Mouse (Mus musculus): ENCODE results near the gene Ubr3. TPM values are rescaled to one million over a fixed set of nuclear protein-coding genes. Genes with fewer than 3 reads are reported as not detected.

Gene Ubr3
- polyA plus RNA-seq, 1 experiment from 2014 or later, result 8.3 TPM

GRCm38 (mm10) chr2:70037221-70037620, 140.2 kb downstream of the Ubr3 start:
- WGBS, result 73% methylated on average over 8 of the region's 8 CpGs
- Histone ChIP-seq H3K4me3 (ENCODE audit: low read length) (no peak overlapping the region), H3K36me3 (ENCODE audit: control insufficient read depth, insufficient read depth, low read length) (no peaks in the 10 kb centered on the region), H3K4me2 (ENCODE audit: low read depth, low read length) (no peak overlapping the region), H3K4me1 (ENCODE audit: control insufficient read depth, insufficient read depth, low read length) (peaks cover 4% of the 10 kb centered on the region; the same call in 1 of the 2 replicates), H3K9me3 (ENCODE audit: control insufficient read depth, low read length) (no peaks in the 10 kb centered on the region), H3K9ac (ENCODE audit: low read depth, low read length) (no peak overlapping the region), H3K27ac (ENCODE audit: low read length) (0 out of 2 replicates have a peak overlapping the region, but pooled peaks have one; percentile 65), H3K27me3 (replicated peaks; ENCODE audit: control insufficient read depth, insufficient read depth, low read length) (no peaks in the 10 kb centered on the region)
- ATAC-seq, result no peak

- Histone ChIP-seq H3K4me3 (ENCODE audit: low read length) (no peak within 1 kb of the TSS), H3K4me2 (ENCODE audit: low read depth, low read length) (no peak within 1 kb of the TSS), H3K4me1 (ENCODE audit: control insufficient read depth, insufficient read depth, low read length) (peaks cover 4% of the 10 kb centered on the region; the same call in 1 of the 2 replicates), H3K36me3 (ENCODE audit: control insufficient read depth, insufficient read depth, low read length) (no peaks in the 10 kb centered on the region), H3K27me3 (replicated peaks; ENCODE audit: control insufficient read depth, insufficient read depth, low read length) (no peaks in the 10 kb centered on the region), H3K9me3 (ENCODE audit: control insufficient read depth, low read length) (no peaks in the 10 kb centered on the region), H3K9ac (ENCODE audit: low read depth, low read length) (no peak within 1 kb of the TSS), H3K27ac (ENCODE audit: low read length) (no peak within 1 kb of the TSS)
- no peak for ATAC-seq
- WGBS, result 35% methylated on average over 7 of the region's 7 CpGs
These were observed 141.7 kb downstream of the Ubr3 start, which contains the start of gene Myo3b for GRCm38 (mm10) chr2:70038752-70039151. Gene Myo3b, plus strand, starts transcription at chr2:70039126.

GRCm38 (mm10) chr2:70044466-70044865, 147.4 kb downstream of the Ubr3 start:
- no peaks in the 10 kb centered on the region for H3K27me3 ChIP-seq (replicated peaks; ENCODE audit: control insufficient read depth, insufficient read depth, low read length)
- H3K27ac ChIP-seq (ENCODE audit: low read length), result no peak overlapping the region
- no peak overlapping the region for H3K4me3 ChIP-seq (ENCODE audit: low read length)
- no peaks in the 10 kb centered on the region for H3K36me3 ChIP-seq (ENCODE audit: control insufficient read depth, insufficient read depth, low read length)
- H3K9me3 ChIP-seq (ENCODE audit: control insufficient read depth, low read length), result no peaks in the 10 kb centered on the region
- no peak for ATAC-seq
- H3K4me1 ChIP-seq (ENCODE audit: control insufficient read depth, insufficient read depth, low read length), result 0 out of 2 replicates have a peak, but pooled peaks cover 3% of the 10 kb centered on the region
- H3K9ac ChIP-seq (ENCODE audit: low read depth, low read length), result no peak overlapping the region
- H3K4me2 ChIP-seq (ENCODE audit: low read depth, low read length), result no peak overlapping the region
- WGBS, result 57% methylated on average over 6 of the region's 6 CpGs

GRCm38 (mm10) chr2:70047868-70048267, 150.8 kb downstream of the Ubr3 start:
- Histone ChIP-seq H3K4me1 (ENCODE audit: control insufficient read depth, insufficient read depth, low read length) (0 out of 2 replicates have a peak, but pooled peaks cover 3% of the 10 kb centered on the region), H3K27me3 (replicated peaks; ENCODE audit: control insufficient read depth, insufficient read depth, low read length) (no peaks in the 10 kb centered on the region), H3K4me2 (ENCODE audit: low read depth, low read length) (no peak overlapping the region), H3K9ac (ENCODE audit: low read depth, low read length) (no peak overlapping the region), H3K9me3 (ENCODE audit: control insufficient read depth, low read length) (no peaks in the 10 kb centered on the region), H3K27ac (ENCODE audit: low read length) (no peak overlapping the region), H3K36me3 (ENCODE audit: control insufficient read depth, insufficient read depth, low read length) (no peaks in the 10 kb centered on the region), H3K4me3 (ENCODE audit: low read length) (no peak overlapping the region)
- 83% methylated on average over 11 of the region's 11 CpGs for WGBS
- ATAC-seq, result no peak

- Histone ChIP-seq H3K4me2 (ENCODE audit: low read depth, low read length) (no peak overlapping the region), H3K4me1 (ENCODE audit: control insufficient read depth, insufficient read depth, low read length) (no peaks in the 10 kb centered on the region), H3K36me3 (ENCODE audit: control insufficient read depth, insufficient read depth, low read length) (no peaks in the 10 kb centered on the region), H3K27ac (ENCODE audit: low read length) (no peak overlapping the region), H3K27me3 (replicated peaks; ENCODE audit: control insufficient read depth, insufficient read depth, low read length) (no peaks in the 10 kb centered on the region), H3K4me3 (ENCODE audit: low read length) (no peak overlapping the region), H3K9ac (ENCODE audit: low read depth, low read length) (no peak overlapping the region), H3K9me3 (ENCODE audit: control insufficient read depth, low read length) (no peaks in the 10 kb centered on the region)
- 88% methylated on average over 9 of the region's 9 CpGs for WGBS
- no peak for ATAC-seq
These were observed 156.8 kb downstream of the Ubr3 start for GRCm38 (mm10) chr2:70053803-70054202.

- Histone ChIP-seq H3K9me3 (ENCODE audit: control insufficient read depth, low read length) (no peaks in the 10 kb centered on the region), H3K4me1 (ENCODE audit: control insufficient read depth, insufficient read depth, low read length) (no peaks in the 10 kb centered on the region), H3K27ac (ENCODE audit: low read length) (no peak overlapping the region), H3K27me3 (replicated peaks; ENCODE audit: control insufficient read depth, insufficient read depth, low read length) (no peaks in the 10 kb centered on the region), H3K4me3 (ENCODE audit: low read length) (no peak overlapping the region), H3K9ac (ENCODE audit: low read depth, low read length) (no peak overlapping the region), H3K4me2 (ENCODE audit: low read depth, low read length) (no peak overlapping the region), H3K36me3 (ENCODE audit: control insufficient read depth, insufficient read depth, low read length) (no peaks in the 10 kb centered on the region)
- WGBS, result 83% methylated on average over 4 of the region's 4 CpGs
- ATAC-seq, result no peak
These were observed 161.2 kb downstream of the Ubr3 start for GRCm38 (mm10) chr2:70058201-70058600.

- Histone ChIP-seq H3K9me3 (ENCODE audit: control insufficient read depth, low read length) (no peaks in the 10 kb centered on the region), H3K27me3 (replicated peaks; ENCODE audit: control insufficient read depth, insufficient read depth, low read length) (no peaks in the 10 kb centered on the region), H3K4me2 (ENCODE audit: low read depth, low read length) (no peak overlapping the region), H3K4me3 (ENCODE audit: low read length) (no peak overlapping the region), H3K4me1 (ENCODE audit: control insufficient read depth, insufficient read depth, low read length) (no peaks in the 10 kb centered on the region), H3K36me3 (ENCODE audit: control insufficient read depth, insufficient read depth, low read length) (no peaks in the 10 kb centered on the region), H3K9ac (ENCODE audit: low read depth, low read length) (no peak overlapping the region), H3K27ac (ENCODE audit: low read length) (no peak overlapping the region)
- ATAC-seq, result no peak
- WGBS, result 56% methylated on average over 11 of the region's 11 CpGs
These were observed 163.6 kb downstream of the Ubr3 start for GRCm38 (mm10) chr2:70060359-70061345.

- H3K36me3 ChIP-seq (ENCODE audit: control insufficient read depth, insufficient read depth, low read length), result no peaks in the 10 kb centered on the region
- 83% methylated on average over 6 of the region's 6 CpGs for WGBS
- ATAC-seq, result no peak
- H3K27ac ChIP-seq (ENCODE audit: low read length), result no peak overlapping the region
- no peaks in the 10 kb centered on the region for H3K27me3 ChIP-seq (replicated peaks; ENCODE audit: control insufficient read depth, insufficient read depth, low read length)
- no peak overlapping the region for H3K4me3 ChIP-seq (ENCODE audit: low read length)
- H3K9me3 ChIP-seq (ENCODE audit: control insufficient read depth, low read length), result no peaks in the 10 kb centered on the region
- H3K4me1 ChIP-seq (ENCODE audit: control insufficient read depth, insufficient read depth, low read length), result peaks cover 3% of the 10 kb centered on the region; the same call in 1 of the 2 replicates
- no peak overlapping the region for H3K4me2 ChIP-seq (ENCODE audit: low read depth, low read length)
- no peak overlapping the region for H3K9ac ChIP-seq (ENCODE audit: low read depth, low read length)
These were observed 168.1 kb downstream of the Ubr3 start for GRCm38 (mm10) chr2:70065116-70065515.

- Histone ChIP-seq H3K36me3 (ENCODE audit: control insufficient read depth, insufficient read depth, low read length) (no peaks in the 10 kb centered on the region), H3K4me3 (ENCODE audit: low read length) (no peak overlapping the region), H3K4me1 (ENCODE audit: control insufficient read depth, insufficient read depth, low read length) (peaks cover 4% of the 10 kb centered on the region; the same call in 1 of the 2 replicates), H3K27me3 (replicated peaks; ENCODE audit: control insufficient read depth, insufficient read depth, low read length) (no peaks in the 10 kb centered on the region), H3K27ac (ENCODE audit: low read length) (no peak overlapping the region), H3K4me2 (ENCODE audit: low read depth, low read length) (no peak overlapping the region), H3K9ac (ENCODE audit: low read depth, low read length) (no peak overlapping the region), H3K9me3 (ENCODE audit: control insufficient read depth, low read length) (no peaks in the 10 kb centered on the region)
- 68% methylated on average over 7 of the region's 7 CpGs for WGBS
- ATAC-seq, result no peak
These were observed 168.8 kb downstream of the Ubr3 start for GRCm38 (mm10) chr2:70065729-70066300.

Measured in intestine, embryonic 16.5 days (tissue).